Mouse (Mus musculus): ENCODE data around the gene Pnp2.

DNA sequence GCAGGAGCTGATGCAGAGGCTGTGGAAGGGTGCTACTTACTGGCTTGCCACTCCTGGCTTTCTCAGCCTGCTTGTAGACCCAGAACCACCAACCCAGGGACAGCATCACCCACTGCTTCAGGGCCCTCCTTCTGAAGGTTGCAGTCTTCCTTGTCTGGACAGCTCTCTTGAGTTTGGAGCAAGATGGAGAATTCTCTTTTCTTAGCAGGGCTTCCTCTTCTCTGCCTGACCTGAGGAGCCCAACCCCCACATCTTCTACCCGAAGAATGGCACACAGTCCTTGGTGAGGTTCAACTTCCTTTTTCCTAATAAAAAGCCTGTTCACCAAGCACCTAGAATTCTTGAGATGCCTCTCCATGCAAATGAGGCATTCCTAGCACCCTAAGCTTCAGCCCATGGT is 15.0 kb downstream of the Pnp2 start:
- TF ChIP-seq POLR2A (IDR thresholded peaks at IDR 0.05; ENCODE audit: borderline replicate concordance, insufficient read depth, low read length) (no peak), CTCF (IDR thresholded peaks at IDR 0.05; ENCODE audit: borderline replicate concordance, insufficient read depth, low read depth, low read length) (no peak)

All from cerebellum, adult 2 months (tissue).